Mouse (Mus musculus) kidney, adult 2 months (tissue): ENCODE data around the gene Slc13a3.

Source experiments
- CTCF ChIP-seq: fragments of 200-500 bp; conservative IDR thresholded peaks from 2 replicates; pipeline ENCODE4 v1.5.1; 2011; ENCODE audit warnings: low read depth, mild to moderate bottlenecking, control low read depth, low read length, moderate library complexity, mixed read lengths; ENCODE audit not compliant: insufficient read depth, insufficient read length
- POLR2A ChIP-seq: fragments of 200-500 bp; IDR thresholded peaks from one replicate; pipeline ENCODE4 v1.6.1; 2011; ENCODE audit warnings: low read depth, low read length, control low read depth

DNA sequence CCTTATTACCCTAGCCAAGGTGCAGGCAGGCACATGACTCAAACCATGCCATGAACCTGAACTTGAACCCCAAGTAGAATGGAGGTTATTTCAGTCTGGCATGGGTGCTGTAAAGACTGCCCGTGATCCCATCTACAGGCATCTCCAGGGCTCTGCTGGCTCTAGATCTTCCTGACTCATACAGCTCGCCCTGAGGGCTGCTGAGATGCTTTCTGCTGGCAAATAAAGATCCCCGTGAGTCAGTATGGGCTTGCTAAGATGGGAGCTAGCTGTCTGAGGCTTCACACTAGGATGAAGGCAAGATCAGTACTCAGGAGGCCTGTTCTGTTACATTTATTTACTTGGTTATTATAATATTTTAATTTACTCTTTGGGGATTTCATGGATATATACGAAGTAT lies 80.9 kb downstream of the Slc13a3 start:
- no peak for TF ChIP-seq POLR2A
- no peak for TF ChIP-seq CTCF
